Mouse (Mus musculus) bone marrow, adult 2 months (tissue): ENCODE measurements around the gene Olfr1438-ps1.

Source experiments
- CTCF ChIP-seq: fragments of 200-500 bp; IDR thresholded peaks from 2 replicates; pipeline ENCODE4 v1.5.1; 2011; ENCODE audit warnings: low read length, control low read depth; ENCODE audit not compliant: control insufficient read depth, insufficient read depth
- POLR2A ChIP-seq: fragments of 200-500 bp; IDR thresholded peaks from 2 replicates; pipeline ENCODE4 v1.6.1; 2011; ENCODE audit warnings: low read depth, mild to moderate bottlenecking, control low read depth, low read length, borderline replicate concordance; ENCODE audit not compliant: control insufficient read depth

DNA sequence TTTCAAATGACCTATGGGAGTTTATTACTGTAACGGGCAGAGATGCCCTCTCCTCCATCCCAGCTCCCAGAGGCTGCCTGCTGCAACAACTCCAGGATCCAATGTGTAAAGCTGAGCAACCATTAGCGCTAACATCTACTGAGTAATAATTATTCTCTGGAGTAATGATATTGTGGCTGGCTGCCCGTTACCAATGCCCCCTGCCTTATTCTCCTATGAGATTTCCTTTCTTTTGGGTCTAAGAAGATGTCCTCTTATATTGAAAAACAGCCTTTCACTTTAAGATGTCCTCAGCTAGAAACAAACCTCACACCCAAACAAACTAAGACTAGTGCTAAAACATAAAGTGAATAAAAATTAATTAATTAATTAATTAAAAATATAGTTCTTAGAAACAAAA is at the start of gene Olfr1438-ps1:
- TF ChIP-seq CTCF, result no peak
- TF ChIP-seq POLR2A, result no peak
